Mouse (Mus musculus): Measurements from ENCODE around the gene Zfp366. TPM values are rescaled to one million over a fixed set of nuclear protein-coding genes. Genes with fewer than 3 reads are reported as not detected.

The Zfp366 gene
- polyA plus RNA-seq, 1 experiment = 2.0 TPM

DNA sequence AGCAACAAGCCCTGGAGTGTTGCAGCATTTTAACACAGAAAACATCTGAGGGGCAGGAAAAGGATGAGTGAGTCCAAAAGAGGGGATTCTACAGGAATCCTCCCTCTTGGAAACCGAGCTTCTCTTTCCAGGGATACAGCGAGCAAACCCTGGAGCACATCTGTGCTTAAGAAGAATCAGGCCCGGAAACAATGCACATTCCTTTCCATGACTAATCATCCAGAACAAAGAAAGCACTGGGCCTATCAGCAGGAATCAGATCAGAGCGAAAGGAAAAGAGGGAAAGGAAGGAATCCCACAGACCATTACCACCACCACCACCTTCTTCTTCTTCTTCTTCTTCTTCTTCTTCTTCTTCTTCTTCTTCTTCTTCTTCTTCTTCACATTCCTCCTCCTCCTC, 33.4 kb downstream of the Zfp366 start:
- 33% methylated on average over 4 of the region's 4 CpGs for WGBS
- Histone ChIP-seq H3K36me3 (ENCODE audit: control insufficient read depth, insufficient read depth, low read length) (no peaks in the 10 kb centered on the region), H3K4me3 (ENCODE audit: low read depth, low read length) (no peak overlapping the region), H3K4me1 (ENCODE audit: control insufficient read depth, insufficient read depth, insufficient read length, low read length) (no peaks in the 10 kb centered on the region), H3K27ac (ENCODE audit: insufficient read depth, low read depth, low read length) (no peak overlapping the region), H3K27me3 (ENCODE audit: control insufficient read depth, insufficient read depth, low read length) (no peaks in the 10 kb centered on the region)
- TF ChIP-seq CTCF (IDR thresholded peaks at IDR 0.05; ENCODE audit: extremely low read depth, insufficient read length, insufficient replicate concordance, low read depth, low read length) (no peak), POLR2A (IDR thresholded peaks at IDR 0.05; ENCODE audit: low read depth, low read length) (no peak)

GRCm38 (mm10) chr13:99219586-99219985, 35.0 kb downstream of the Zfp366 start:
- Histone ChIP-seq H3K27ac (ENCODE audit: insufficient read depth, low read depth, low read length) (no peak overlapping the region), H3K36me3 (ENCODE audit: control insufficient read depth, insufficient read depth, low read length) (no peaks in the 10 kb centered on the region), H3K4me3 (ENCODE audit: low read depth, low read length) (no peak overlapping the region), H3K27me3 (ENCODE audit: control insufficient read depth, insufficient read depth, low read length) (no peaks in the 10 kb centered on the region), H3K4me1 (ENCODE audit: control insufficient read depth, insufficient read depth, insufficient read length, low read length) (no peaks in the 10 kb centered on the region)
- WGBS = 88% methylated on average over 4 of the region's 4 CpGs
- TF ChIP-seq POLR2A (IDR thresholded peaks at IDR 0.05; ENCODE audit: low read depth, low read length) (no peak), CTCF (IDR thresholded peaks at IDR 0.05; ENCODE audit: extremely low read depth, insufficient read length, insufficient replicate concordance, low read depth, low read length) (no peak)

DNA sequence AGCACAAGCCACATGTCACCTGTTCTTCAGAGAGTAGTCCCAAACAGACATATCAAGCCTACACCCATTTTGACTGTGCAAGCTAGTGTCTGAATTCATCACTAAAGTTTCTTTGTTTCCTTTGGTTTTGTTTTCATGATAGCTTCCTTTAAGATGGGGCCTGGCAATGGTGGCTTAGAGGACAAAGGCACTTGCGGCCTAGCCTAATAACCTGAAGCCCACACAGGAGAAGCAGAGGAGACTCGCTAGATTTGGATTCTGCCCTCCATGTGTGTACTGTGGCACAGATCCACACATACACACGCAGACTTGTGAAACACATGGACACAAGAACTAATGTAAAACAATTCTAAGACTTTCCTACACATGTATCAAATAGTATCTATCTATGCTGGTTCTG, 37.4 kb downstream of the Zfp366 start:
- WGBS = 89% methylated on average over 3 of the region's 3 CpGs
- Histone ChIP-seq H3K27ac (ENCODE audit: insufficient read depth, low read depth, low read length) (no peak overlapping the region), H3K27me3 (ENCODE audit: control insufficient read depth, insufficient read depth, low read length) (no peaks in the 10 kb centered on the region), H3K4me3 (ENCODE audit: low read depth, low read length) (no peak overlapping the region), H3K4me1 (ENCODE audit: control insufficient read depth, insufficient read depth, insufficient read length, low read length) (no peaks in the 10 kb centered on the region), H3K36me3 (ENCODE audit: control insufficient read depth, insufficient read depth, low read length) (no peaks in the 10 kb centered on the region)
- no peak for TF ChIP-seq POLR2A (IDR thresholded peaks at IDR 0.05; ENCODE audit: low read depth, low read length)
- TF ChIP-seq CTCF (IDR thresholded peaks at IDR 0.05; ENCODE audit: extremely low read depth, insufficient read length, insufficient replicate concordance, low read depth, low read length) = no peak

- TF ChIP-seq CTCF (IDR thresholded peaks at IDR 0.05; ENCODE audit: extremely low read depth, insufficient read length, insufficient replicate concordance, low read depth, low read length) = no peak
- TF ChIP-seq POLR2A (IDR thresholded peaks at IDR 0.05; ENCODE audit: low read depth, low read length) = no peak
- no peak overlapping the region for H3K4me3 ChIP-seq (ENCODE audit: low read depth, low read length)
Measured at GRCm38 (mm10) chr13:99222476-99222875, 37.9 kb downstream of the Zfp366 start.

DNA sequence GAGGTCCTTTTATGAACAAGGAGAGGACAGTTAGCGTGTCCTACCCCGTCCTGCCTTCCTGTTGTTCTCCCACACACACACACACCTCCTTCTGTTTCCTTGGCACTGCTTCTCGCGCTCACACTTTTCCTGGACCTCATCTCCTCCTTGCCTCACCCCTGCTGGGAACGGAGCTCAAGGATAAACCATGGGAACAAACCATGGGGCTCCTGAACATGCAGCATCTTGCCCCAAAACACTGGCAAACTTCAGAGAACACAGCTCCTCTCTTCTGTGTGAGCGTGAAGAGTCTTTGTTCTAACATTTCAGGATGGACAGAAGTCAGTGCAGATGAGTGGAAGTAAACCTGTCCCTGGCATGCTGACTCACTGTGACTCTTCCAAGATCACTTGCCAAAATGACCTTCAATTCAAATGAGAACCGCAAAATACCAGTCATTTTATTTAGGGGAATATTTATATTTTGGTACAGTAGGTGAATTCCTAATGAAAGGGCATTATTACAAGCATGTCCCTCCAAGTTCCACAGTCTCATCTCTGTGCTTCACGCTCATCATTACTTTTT, 38.8 kb downstream of the Zfp366 start:
- no peaks in the 10 kb centered on the region for H3K27me3 ChIP-seq (ENCODE audit: control insufficient read depth, insufficient read depth, low read length)
- TF ChIP-seq POLR2A (IDR thresholded peaks at IDR 0.05; ENCODE audit: low read depth, low read length) = no peak
- TF ChIP-seq CTCF (IDR thresholded peaks at IDR 0.05; ENCODE audit: extremely low read depth, insufficient read length, insufficient replicate concordance, low read depth, low read length) = no peak
- no peak overlapping the region for H3K4me3 ChIP-seq (ENCODE audit: low read depth, low read length)
- H3K36me3 ChIP-seq (ENCODE audit: control insufficient read depth, insufficient read depth, low read length) = no peaks in the 10 kb centered on the region
- 85% methylated on average over 8 of the region's 8 CpGs for WGBS
- H3K4me1 ChIP-seq (ENCODE audit: control insufficient read depth, insufficient read depth, insufficient read length, low read length) = no peaks in the 10 kb centered on the region
- no peak overlapping the region for H3K27ac ChIP-seq (ENCODE audit: insufficient read depth, low read depth, low read length)

More at GRCm38 (mm10) chr13:99222476-99222875, 37.9 kb downstream of the Zfp366 start:
- Histone ChIP-seq H3K4me1 (ENCODE audit: control insufficient read depth, insufficient read depth, insufficient read length, low read length) (no peaks in the 10 kb centered on the region), H3K27me3 (ENCODE audit: control insufficient read depth, insufficient read depth, low read length) (no peaks in the 10 kb centered on the region), H3K27ac (ENCODE audit: insufficient read depth, low read depth, low read length) (no peak overlapping the region), H3K36me3 (ENCODE audit: control insufficient read depth, insufficient read depth, low read length) (no peaks in the 10 kb centered on the region)
- WGBS = 91% methylated on average over 5 of the region's 5 CpGs

DNA sequence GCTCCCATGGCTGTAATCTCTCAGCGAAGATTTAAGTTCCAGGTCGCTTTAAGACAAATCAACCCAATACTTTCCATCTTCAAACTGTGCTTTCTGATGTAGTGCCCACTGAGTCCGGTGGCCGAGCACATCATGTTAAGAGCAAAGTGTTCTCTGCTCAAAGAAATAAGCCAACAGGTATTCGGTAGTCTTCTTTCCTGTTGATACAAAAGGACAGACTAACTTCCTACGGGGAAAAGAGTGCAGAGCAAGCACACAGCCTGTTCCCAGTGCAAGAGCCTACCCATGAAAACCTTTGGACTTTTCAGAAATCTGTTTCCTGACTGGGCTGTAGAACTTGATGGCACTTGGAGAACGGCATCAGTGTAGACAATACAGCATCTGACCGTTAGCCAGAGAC, 39.3 kb downstream of the Zfp366 start:
- H3K27me3 ChIP-seq (ENCODE audit: control insufficient read depth, insufficient read depth, low read length) = no peaks in the 10 kb centered on the region
- no peaks in the 10 kb centered on the region for H3K4me1 ChIP-seq (ENCODE audit: control insufficient read depth, insufficient read depth, insufficient read length, low read length)
- WGBS = 85% methylated on average over 8 of the region's 8 CpGs

GRCm38 (mm10) chr13:99225374-99226240, 41.0 kb downstream of the Zfp366 start:
- TF ChIP-seq CTCF (IDR thresholded peaks at IDR 0.05; ENCODE audit: extremely low read depth, insufficient read length, insufficient replicate concordance, low read depth, low read length) = no peak
- no peak for TF ChIP-seq POLR2A (IDR thresholded peaks at IDR 0.05; ENCODE audit: low read depth, low read length)
- Histone ChIP-seq H3K36me3 (ENCODE audit: control insufficient read depth, insufficient read depth, low read length) (no peaks in the 10 kb centered on the region), H3K4me1 (ENCODE audit: control insufficient read depth, insufficient read depth, insufficient read length, low read length) (no peaks in the 10 kb centered on the region), H3K27ac (ENCODE audit: insufficient read depth, low read depth, low read length) (no peak overlapping the region), H3K27me3 (ENCODE audit: control insufficient read depth, insufficient read depth, low read length) (no peaks in the 10 kb centered on the region), H3K4me3 (ENCODE audit: low read depth, low read length) (no peak overlapping the region)
- WGBS = 66% methylated on average over 10 of the region's 10 CpGs

More for the DNA sequence above, 39.3 kb downstream of the Zfp366 start:
- TF ChIP-seq POLR2A (IDR thresholded peaks at IDR 0.05; ENCODE audit: low read depth, low read length) (no peak), CTCF (IDR thresholded peaks at IDR 0.05; ENCODE audit: extremely low read depth, insufficient read length, insufficient replicate concordance, low read depth, low read length) (no peak)
- Histone ChIP-seq H3K27ac (ENCODE audit: insufficient read depth, low read depth, low read length) (no peak overlapping the region), H3K36me3 (ENCODE audit: control insufficient read depth, insufficient read depth, low read length) (no peaks in the 10 kb centered on the region), H3K4me3 (ENCODE audit: low read depth, low read length) (no peak overlapping the region)
